Mouse (Mus musculus) gastrocnemius, postnatal 10 days (tissue): ENCODE measurements around the gene Nek1. TPM values are rescaled to one million over a fixed set of nuclear protein-coding genes. Genes with fewer than 3 reads are reported as not detected.
"Not testable (repeated sequence)": the region's sequence is repeated elsewhere in the genome, so short reads cannot be mapped to it uniquely, and the experiment has no call there.

ENCODE experiments used
- DNase-seq: peaks from one replicate; pipeline ENCODE4 v3.0.0; 2021; ENCODE audit warnings: mixed read lengths
- total RNA-seq, 2 experiments: library from RNA; stranded (reverse); gene quantifications; 2 replicates each; pipeline ENCODE4 v1.2.3; 2021

Nek1 gene
- total RNA-seq, 2 experiments from 2014 or later = 5.5 to 8.9 TPM

DNA sequence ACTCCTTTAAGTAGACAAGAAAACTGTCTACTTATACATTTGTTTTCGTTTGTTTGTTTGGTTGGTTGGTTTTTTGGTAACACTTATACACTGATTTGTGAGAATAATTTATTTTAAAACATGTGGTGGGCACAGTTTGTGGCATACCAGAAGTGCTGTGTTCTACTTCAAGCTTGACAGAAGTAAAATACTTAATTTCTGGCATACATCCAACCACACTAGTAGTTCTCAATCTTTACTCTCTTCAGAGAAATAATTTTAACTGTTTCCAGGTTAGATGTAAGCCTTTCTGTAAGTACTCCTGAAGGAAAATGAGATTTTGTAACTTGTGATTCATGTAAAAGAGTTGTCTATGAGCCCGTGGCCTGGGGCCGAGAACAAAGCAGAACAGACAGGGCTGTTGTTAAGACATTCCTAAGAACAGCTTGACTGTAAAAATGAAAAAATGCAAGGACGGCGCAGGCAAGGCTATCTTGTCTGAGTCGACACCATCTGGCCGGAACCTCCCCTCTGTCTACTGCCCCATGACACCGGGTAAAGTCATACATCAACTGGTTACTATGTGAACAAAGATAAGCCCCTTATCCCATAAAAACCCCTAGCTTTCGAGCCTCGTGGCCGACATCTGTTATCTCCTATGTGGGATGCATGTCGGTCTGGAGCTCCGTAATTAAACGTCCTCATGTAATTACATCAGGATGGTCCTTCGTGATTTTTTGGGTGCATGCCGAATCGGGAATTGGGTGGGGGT lies 8.6 kb upstream of the Nek1 start:
- not testable (repeated sequence) for DNase-seq

DNA sequence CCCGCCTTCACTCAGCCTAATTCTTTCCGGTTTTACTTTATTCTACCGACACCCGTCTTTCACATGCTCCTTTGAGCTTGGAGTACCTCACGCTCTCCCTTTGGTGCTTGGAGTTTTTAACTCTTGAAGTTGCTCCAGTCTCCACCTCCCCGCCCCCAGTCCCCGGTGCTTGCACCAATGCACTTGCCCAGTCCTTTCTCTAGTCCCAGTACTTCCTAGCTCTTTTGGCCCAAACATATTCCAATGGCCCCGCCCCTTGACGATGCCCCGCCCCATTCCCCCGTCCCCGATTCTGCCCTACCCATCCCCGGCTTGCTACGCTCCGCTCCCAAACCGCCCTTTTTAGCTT lies 460 bp upstream of the Nek1 start:
- DNase-seq = no peak

DNA sequence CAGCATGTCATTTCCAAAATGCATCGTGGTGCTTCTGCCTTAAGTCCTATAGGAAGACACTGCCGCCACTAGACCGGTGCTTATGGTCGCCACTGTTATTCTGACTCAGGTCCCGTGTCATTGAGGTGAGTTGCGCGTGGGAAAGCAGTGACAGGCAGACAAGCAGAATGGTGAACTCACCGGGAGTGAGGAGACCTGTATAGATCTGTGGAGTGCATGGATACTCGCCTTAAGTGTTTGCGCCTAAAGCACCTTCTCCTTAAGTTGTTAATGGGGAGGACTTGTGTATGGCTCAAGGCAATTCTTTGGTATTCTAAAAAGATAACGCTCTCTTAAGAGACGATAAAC lies 618 bp downstream of the Nek1 start:
- DNase-seq = no peak

DNA sequence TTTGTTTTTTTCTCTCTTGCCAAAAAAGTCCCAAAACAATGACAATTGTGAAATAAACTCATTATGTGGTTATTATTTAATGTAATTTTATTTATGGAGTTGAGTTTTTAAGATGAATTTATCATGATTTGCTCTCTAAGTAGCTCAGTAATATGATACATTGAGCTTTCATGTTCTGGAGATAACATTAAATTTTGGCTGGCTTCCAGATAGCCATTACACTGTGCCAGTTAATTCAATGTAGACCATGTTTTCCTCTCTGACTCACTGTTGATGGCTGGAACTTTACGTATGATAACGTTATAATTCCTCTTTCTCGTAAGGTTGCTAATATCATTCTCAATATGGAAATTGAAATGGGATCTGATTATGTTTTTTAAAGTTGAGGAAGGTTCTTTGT lies 3.5 kb downstream of the Nek1 start:
- DNase-seq = no peak

DNA sequence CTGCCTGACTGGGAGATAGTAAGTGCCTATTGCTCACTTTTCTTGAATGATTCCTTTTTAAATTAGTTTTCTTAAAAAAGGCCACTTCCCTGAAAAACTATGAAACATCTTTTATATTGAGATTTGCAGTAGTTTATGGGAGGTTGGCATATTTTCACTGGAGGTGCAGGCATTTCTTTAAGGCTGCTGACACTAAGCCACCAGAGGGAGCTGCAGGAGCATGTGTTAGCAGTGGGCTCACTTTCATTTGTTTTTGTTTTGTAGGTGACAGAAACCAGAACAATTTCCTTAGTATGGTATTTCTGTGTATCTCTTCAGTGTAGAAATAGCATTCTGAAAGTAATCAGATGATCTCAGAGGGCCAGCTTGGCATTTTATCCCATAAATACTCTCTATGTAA lies 49.0 kb downstream of the Nek1 start:
- DNase-seq = peak; percentile 60

DNA sequence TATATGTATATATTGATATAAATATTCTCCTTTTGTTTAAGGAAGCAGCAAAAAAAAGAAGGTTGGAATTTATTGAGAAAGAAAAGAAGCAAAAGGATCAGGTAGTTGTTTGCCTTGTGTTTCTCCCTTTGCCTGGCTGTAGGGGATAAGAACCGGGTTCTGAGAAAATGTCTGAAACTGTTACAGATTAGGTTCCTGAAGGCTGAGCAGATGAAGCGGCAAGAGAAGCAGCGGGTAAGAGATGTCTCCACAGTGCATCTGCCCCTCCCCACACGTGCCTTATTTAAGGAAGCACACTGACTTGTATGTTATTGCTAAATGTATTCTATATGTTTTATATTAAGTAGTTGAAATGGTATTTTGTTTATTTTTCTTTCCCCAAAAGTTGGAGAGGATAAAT lies 50.9 kb downstream of the Nek1 start:
- no peak for DNase-seq

DNA sequence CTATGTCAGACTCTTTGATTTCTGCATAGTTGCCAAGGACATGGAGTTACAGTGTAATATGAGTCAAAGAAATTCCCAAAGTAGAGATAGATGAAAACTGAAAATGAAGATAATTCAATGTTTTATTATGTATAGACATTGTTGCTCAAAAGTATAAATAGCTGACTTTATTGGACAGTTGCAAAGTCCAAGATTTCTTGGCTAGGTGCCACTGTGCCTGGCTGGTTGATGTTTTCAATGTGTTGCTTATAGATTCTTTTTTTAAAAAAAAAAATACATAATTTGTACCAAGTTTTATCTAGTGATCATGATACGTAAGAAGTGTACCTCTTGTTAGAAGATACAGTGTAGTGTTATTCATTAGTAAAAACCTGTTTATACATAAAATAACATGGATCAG lies 53.8 kb downstream of the Nek1 start:
- DNase-seq = no peak

DNA sequence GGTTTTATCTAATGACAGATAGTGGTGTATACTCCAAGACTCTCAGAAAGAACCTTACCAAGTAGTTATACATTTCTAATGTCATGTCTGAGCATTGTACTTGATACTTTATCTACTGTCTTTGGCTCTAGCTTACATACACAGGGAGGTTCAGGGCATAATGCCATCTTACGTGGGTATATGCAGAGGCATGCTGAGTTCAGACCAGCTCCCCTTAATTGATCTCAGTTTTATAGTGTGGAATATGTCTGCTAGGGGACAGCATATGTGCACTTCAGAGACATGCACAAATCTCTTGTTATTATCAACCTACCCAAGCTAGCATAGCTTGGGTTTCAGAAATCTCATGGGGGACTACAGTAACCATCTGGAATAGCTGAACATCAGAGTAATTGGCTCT lies 60.0 kb downstream of the Nek1 start:
- DNase-seq = no peak

DNA sequence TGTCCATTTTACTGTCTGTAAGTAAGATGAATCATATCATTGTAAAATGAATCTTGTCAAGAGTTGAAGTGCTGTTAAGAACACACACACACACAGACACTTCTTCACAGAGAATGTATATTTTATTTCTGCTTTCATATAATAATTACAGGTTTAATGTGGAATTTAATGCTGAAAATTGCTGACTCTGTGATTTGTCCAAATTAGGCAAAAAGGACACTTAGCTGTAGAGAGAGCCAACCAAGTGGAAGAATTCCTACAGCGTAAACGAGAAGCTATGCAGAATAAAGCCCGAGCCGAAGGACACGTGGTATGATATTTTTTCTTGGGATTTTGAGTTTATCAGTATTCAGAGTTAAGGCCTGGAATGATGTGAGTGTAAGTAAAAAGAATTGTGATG lies 61.3 kb downstream of the Nek1 start:
- no peak for DNase-seq

DNA sequence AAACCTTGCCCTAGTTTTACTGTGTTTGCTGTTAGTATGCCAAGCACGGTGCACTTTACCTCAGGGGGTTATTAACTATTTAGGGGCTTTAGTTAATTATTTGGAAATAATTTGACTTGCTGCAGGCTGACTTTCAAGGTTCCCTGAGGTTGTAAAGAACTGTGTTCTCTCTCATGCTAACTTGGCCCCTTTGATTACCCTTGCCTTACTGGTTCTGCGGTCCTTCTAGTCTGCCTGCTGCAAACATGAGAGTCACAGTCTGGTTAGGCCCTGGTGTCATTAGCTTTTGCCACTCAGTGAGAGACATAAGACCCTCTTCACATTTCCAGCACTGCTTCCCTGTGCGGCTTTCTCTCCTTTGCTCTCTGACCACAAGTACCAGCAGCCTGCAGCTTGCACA lies 64.0 kb downstream of the Nek1 start:
- DNase-seq = no peak

DNA sequence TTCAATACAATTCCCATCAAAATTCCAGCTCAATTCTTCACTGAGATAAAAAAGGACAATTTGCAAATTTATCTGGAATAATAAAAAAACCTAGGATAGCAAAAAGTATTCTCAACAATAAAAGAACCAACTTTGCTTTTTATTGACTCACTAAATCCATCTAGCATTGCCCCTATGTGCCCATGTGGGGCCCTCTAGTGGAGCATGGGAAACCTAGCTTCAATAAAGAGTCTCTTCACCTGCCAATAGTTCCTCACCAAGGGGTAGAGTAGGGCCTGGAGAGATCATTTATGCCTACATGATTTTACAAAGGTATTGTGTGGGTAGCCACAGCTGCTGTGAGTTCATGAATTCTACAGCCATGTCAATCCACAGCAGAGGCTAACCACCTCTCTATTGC lies 66.1 kb downstream of the Nek1 start:
- no peak for DNase-seq

DNA sequence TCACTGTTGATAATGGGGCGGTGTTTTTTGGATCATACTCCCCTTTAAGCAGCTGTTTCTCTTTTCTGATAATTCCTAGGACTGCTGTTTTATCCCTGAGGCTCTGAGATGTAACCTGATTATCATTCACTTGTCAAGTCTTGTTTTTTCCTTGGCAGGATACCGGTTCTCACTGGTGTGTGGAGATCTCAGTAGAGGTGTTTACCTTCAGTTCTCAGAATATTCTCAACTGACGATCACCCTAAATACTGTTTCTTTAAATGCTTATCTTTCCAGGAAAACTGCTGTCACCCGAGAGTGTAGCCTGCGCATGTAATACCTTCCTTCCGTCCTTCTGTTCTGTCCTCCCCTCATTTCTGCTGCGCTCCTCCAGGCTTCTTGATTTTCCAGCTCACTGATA lies 67.4 kb downstream of the Nek1 start:
- no peak for DNase-seq

DNA sequence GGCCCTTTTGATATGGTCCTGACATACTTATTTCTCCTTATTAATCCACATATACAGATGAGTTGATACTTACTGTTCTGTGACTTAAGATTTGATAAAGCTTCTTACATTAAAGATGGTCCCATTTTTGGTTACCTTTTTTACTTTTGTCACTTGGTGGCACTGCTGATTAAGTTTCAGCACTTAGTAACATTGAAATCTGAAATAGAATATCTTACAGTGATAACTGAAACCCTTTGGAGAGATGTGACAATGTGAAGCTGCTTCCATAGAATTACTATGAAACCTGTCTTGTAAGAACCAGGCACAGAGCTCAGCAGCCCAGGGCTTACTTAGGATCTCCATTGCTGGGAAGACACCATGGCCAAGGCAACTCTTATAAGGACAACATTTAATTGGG lies 82.1 kb downstream of the Nek1 start:
- DNase-seq = no peak

DNA sequence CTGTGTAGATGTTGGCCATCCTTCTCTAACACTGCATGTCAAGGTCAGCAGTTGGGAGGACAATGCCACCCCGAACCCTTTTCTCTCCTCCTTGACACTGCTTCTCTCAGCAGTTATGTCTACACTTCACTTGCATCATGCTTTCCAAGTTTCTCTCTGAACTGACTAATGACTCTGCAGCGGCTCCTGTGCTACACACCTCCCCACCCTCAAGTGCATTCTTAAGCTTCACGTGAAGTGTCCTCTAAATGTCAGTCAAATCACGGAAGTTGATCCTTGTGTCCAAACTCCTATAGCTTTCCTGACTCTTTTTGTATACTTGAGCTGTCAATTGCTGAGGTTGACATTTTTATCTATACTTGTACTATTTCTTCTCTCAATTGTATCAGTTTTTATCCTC lies 117.5 kb downstream of the Nek1 start:
- no peak for DNase-seq

DNA sequence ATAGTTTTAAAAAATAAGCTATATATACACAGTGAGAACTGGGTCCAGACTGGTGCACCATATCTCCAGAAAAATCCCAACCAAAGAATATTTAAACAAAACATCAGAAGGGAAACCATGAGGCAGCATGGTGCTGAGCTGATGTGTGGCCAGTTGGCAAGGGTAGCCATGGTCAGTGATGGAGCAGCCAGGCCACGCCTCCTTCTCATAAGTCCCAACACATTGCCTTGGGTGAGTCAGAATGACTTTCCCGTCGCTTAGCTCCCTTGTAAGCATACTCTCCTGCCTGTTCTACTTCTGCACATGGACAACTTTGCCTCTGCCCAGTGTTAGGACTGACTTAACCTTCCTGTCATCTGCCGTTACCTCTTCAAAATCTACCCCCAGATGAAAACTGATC lies 118.9 kb downstream of the Nek1 start:
- DNase-seq = no peak

DNA sequence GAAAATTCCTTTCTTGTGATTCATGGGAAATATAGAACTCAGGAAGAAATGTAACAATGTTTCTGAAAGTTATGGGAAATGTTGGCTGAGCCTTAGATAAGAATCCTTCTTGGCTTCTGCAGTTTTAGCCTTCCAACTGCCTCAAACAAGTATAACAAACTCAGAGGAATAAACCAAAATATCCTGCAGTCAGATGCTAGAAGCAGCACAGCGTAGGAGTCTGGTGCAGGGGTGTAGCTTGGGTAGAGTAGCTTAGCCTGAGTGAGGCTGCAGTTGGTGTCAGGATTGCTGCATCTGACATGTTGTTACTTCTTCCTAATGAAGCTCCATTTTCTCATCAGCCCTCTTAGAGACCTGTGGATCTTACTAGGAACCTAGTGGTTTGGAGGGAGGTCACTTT lies 128.6 kb downstream of the Nek1 start:
- DNase-seq = no peak

DNA sequence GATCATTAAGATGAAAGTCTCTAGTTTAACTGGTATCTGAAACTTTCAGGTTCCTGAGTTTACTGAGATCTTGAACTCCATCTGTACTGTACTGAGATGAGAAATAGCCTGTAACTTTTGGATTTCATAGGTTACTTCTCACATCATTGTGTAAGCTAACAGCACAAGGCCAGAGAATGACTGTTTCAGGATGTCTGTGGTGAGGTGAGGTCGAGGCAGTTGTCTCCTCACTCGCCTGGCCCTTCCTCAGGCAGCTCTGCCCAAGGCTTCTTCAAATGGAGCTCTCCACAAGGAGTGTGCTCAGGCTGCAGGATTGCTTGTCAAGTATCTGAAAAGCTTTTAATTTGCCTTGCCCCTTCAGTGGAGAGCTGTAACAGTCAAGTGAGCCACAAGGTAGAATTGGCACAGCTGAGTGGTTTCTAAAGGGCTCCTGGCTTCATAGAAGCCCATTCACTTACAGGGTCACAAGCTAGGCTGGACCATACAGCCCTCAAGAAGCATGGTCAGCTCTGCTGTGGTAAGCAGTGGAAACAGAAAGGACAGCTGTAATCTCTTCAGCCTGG lies 134.4 kb downstream of the Nek1 start:
- DNase-seq = no peak

DNA sequence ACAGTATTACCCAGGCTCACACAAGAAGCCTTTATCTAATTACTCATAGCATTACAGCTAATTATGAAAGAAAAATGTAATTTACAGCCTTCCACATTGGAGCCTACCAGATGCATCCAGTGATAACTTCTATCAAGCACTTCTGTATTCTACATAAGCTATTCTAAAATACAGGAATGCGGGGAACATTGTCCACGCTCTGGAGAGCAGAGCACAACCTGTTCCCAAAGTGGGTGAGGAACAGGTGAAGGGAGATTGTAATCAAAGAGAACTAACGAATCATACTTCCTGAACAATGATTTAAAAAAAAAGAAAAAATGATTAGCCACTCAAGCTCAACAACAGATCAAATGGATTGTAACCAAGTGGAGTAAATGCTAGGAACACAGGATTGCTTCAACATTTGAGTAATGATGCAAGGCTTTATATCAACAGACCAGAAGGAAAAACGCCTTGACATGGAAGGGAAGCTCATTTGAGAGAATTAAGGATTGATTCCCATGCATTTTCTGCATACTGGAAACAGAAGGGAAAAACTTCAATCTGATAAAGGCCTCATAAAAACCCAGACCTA lies 139.7 kb downstream of the Nek1 start:
- DNase-seq = no peak

DNA sequence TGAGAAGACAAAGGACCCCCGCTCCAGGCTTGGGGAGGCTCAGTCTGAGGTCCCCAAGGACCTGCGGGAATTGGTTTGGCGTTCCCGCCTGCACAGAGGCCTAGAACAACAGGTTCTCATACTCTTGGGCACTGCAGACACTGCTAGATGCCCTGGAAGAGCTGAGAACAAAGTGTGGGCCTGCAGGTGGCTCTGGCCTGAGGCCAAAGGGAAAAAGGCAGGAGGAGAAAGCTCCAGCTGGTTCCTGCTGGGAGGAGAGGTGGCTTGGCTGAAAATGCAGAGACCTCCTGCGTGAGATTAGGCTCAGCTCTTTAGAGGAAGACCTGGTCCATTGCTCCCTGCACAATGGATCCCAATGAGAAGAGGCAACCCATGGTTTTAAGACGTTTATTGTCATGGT lies 148.9 kb downstream of the Nek1 start:
- no peak for DNase-seq

DNA sequence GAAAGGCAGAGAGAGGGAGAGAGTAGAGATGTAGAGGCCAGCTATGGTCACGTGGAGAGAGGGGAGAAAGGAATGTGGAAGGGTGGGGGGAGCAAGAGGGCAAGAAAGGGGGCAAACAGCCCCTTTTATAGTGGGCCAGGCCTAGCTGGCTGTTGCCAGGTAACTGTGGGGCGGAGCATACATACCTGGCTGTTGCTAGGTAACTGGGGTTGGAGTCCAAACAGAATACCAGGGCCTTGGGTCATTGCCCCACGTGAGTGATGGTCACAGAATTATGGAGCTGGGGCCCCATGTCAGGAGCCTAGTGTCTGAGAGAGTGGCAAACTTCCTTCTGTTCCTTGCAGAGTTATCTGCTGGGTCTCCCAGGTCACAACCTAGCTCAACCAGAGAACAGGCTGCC lies 149.3 kb downstream of the Nek1 start:
- no peak for DNase-seq

DNA sequence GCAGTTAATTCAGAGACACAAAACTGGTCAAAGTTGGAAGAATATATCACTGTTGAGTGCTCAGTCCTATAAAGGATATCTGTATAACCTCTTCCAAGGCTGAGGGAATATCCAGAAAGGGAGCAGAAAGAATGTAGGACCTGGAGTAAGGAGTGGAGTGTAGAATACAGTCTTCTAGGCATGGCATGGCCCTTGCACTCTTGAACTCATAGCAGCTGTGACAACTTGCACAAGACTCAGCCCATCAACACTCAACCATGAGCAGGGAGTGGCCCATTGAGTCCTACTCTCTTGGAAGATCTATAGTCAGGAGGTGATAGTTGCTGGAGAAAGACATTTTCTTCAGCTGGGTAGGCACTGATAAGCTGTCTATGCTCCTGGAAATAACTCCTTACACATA lies 149.8 kb downstream of the Nek1 start:
- DNase-seq = no peak

DNA sequence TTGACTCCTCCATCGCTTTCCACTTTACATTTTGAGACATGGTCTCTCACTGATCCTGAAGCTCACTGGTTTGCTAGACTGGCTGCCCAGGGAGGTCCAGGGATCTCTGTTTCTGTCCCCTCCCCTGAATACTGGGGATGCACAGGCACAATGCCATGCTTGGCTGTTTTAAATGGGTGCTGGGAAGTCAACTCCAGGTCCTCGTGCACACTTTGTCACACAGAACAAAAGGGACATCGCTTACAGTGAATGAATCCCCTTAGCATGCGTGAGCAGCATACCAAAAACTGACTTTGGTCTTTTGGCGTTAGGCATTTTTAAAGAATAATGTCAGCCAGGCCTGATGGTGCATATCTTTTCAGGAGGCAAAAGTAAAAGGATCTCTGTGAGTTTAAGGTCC lies 155.7 kb downstream of the Nek1 start:
- DNase-seq = no peak

DNA sequence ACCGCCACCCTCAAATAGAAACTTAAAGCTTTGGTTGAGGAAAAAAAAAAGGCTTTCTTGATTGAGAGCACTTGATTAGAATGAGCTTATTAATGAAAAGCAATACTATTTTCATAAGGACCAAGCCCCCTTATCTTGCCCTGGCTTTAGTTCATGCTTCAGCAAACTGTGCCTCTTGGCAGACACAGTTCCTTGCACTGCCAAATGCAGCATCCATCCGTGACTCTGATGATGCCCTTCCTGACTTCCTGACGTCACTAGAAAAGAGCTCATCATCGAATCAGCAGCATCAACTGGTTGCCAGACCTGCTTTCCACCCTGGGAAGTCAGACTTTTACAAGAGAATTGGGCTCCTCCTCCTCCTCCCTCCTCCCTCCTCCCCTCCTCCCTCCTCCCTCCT lies 157.6 kb downstream of the Nek1 start:
- DNase-seq = no peak

DNA sequence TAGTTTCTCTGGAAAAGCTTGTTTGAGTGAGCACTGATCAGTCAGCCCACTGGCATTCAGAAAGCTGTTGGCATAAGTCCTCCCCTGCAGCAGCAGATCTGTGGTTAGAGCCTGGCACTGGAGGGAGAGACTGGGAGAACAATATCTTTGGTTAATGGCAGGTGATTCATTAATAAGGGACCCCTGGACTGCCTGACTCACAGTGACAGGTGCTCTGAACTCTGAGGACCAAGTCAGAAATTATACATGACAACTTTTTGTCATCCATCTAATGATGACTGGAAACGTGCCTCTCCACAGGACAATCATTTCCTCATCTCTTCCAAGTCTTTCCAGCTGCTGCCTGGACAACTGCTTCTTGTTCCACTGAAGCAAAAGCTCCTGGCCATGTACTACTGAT lies 163.4 kb downstream of the Nek1 start:
- no peak for DNase-seq

DNA sequence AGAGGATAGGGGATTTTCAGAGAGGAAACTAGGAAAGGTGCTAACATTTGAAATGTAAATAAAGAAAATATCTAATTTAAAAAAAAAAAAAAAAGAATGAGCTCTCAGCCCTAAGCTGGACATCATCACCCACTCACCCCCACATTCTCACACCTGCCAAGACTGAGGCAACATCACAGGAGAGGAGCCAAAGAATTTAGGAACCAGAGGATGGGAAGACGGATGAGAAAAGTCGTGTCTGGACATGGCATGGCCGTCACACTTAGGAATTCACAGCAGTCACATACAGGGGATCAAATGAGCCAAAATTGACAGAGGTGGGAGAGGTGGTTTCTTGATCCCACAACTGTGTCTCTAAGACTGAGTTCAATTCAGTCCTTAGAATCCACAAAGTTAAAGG lies 165.5 kb downstream of the Nek1 start:
- DNase-seq = no peak
